Mouse (Mus musculus) heart, embryonic 11.5 days (tissue): ENCODE measurements around the gene Sox30. TPM values are rescaled to one million over a fixed set of nuclear protein-coding genes. Genes with fewer than 3 reads are reported as not detected.

Source experiments
- ATAC-seq: fragments of 200-750 bp; cut with Nextera tagmentation; replicated peaks from 2 replicates; pipeline ENCODE4 v1.8.0; 2017; ENCODE audit warnings: moderate library complexity; ENCODE audit not compliant: insufficient number of reproducible peaks, low FRiP score, low TSS enrichment
- H3K27ac ChIP-seq: fragments of 300-500 bp; sonication (generic); 2 replicates; pipeline ENCODE4 v1.5.1; 2014; ENCODE audit warnings: mild to moderate bottlenecking, low read depth, low read length
- H3K27me3 ChIP-seq: fragments of 300-500 bp; sonication (generic); 2 replicates; pipeline ENCODE4 v1.6.1; 2014; ENCODE audit warnings: mild to moderate bottlenecking, low read length, mixed read lengths; ENCODE audit not compliant: control insufficient read depth, insufficient read depth
- H3K36me3 ChIP-seq: fragments of 300-500 bp; sonication (generic); 2 replicates; pipeline ENCODE4 v1.6.1; 2014; ENCODE audit warnings: mild to moderate bottlenecking, low read length, moderate library complexity, mixed read lengths; ENCODE audit not compliant: control insufficient read depth, insufficient read depth
- H3K4me1 ChIP-seq: fragments of 300-500 bp; sonication (generic); 2 replicates; pipeline ENCODE4 v1.6.1; 2014; ENCODE audit warnings: low read length; ENCODE audit not compliant: control insufficient read depth, insufficient read depth
- H3K4me2 ChIP-seq: fragments of 300-500 bp; sonication (generic); 2 replicates; pipeline ENCODE4 v1.6.1; 2014; ENCODE audit warnings: mild to moderate bottlenecking, moderate library complexity
- H3K4me3 ChIP-seq: fragments of 300-500 bp; sonication (generic); 2 replicates; pipeline ENCODE4 v1.5.1; 2014; ENCODE audit warnings: low read depth, low read length
- H3K9ac ChIP-seq: fragments of 300-500 bp; sonication (generic); 2 replicates; pipeline ENCODE4 v1.6.1; 2014; ENCODE audit warnings: mild to moderate bottlenecking, low read depth, low read length, moderate library complexity
- H3K9me3 ChIP-seq: fragments of 300-500 bp; sonication (generic); replicated peaks from 2 replicates; pipeline ENCODE4 v1.6.1; 2016; ENCODE audit warnings: low read length; ENCODE audit not compliant: control insufficient read depth
- WGBS: fragments of 180-500 bp; shearing (Covaris S2); extraction: QIAGEN DNeasy Blood & Tissue Kit; methylation state at CpG from one replicate; pipeline ENCODE4 v1.1.7; 2014; ENCODE audit not compliant: insufficient replicate concordance; 5-methylcytosine and 5-hydroxymethylcytosine counted together
- polyA plus RNA-seq: library from polyadenylated mRNA; unstranded; fragments of >200 nt; fragmentation: Nextera tagmentation; extraction: Ambion mirVana; gene quantifications from 2 replicates; pipeline ENCODE4 v1.2.1, GENCODE M21; 2014

Sox30 gene
- polyA plus RNA-seq: 0.07 and 0.40 TPM in 2 replicates

DNA sequence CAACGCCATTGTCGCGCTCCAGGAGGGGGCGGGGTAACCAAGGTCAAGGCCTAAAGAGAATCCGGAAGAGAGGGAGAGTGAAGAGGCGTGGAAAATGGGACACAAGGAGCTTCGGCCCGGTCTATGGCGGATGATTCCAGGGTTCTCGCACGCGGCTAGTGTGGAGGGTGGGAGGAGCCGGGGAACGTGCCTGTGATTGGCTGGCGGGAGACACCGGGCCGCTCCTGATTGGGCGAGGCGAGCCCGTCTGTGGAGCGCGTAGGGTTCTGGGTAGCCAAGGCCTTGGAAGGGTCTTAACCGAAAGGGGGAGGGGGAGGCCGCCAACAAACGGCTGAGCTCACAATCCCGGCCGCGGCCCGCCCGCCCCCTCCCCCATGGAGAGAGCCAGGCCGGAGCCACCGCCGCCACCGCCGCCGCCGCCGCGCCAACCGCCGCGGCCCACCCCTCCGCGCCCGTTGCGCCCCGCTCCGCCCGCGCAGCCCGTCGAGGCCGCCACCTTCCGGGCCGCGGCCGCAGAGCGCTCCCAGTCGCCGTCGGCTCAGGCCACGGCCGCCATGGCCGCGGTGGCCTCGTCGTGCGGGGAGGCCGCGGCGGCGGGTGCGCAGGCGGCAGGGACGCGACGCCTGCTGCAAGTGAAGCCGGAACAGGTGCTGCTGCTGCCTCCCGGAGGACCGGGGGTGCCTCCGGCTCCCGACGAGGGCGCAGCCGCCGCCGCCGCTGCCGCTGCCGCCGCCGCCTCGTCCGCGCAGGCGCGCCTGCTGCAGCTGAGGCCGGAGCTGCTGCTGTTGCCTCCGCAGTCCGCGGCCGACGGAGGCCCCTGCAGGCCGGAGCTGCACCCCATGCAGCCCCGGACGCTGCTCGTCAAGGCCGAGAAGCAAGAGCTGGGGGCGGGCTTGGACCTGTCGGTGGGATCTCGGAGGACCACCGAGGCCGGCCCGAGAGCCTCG lies at the start of gene Sox30:
Gene Sox30, plus strand, starts transcription at position 365 of the 947 bp plus-strand sequence.
- Histone ChIP-seq H3K27ac (peak within 1 kb of the TSS; percentile 47), H3K9ac (peak within 1 kb of the TSS; percentile 90), H3K4me1 (no peaks in the 10 kb centered on the region), H3K27me3 (peaks cover 4% of the 10 kb centered on the region; the same call in 1 of the 2 replicates), H3K4me3 (peak within 1 kb of the TSS; percentile 60), H3K4me2 (peak within 1 kb of the TSS; percentile 88), H3K36me3 (no peaks in the 10 kb centered on the region), H3K9me3 (0 out of 2 replicates have a peak, but pooled peaks cover 2% of the 10 kb centered on the region)
- peak; percentile 86 for ATAC-seq
- 9% methylated on average over 78 of the region's 115 CpGs for WGBS

DNA sequence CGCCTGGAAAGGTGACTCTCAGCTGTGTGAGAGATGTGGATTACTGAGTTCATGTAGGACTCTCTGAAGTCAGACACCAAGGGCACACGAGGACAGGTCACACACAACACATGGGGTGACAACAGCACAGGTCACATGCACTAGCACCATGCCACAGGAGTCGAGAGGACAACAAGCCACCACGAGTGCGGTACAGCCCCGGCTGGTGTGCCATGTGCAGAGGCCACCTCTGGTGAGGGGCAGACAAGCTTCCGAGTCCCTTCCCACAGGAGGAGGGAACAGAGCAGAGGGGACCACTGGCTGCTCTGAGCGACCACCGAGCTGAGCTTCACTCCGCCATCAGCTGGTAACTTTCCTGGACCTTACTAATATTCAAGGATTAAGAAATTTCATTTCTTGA lies 47.3 kb upstream of the Sox30 start:
- 84% methylated on average over 10 of the region's 10 CpGs for WGBS
- no peaks in the 10 kb centered on the region for H3K4me1 ChIP-seq
- H3K9me3 ChIP-seq: no peaks in the 10 kb centered on the region
- H3K27me3 ChIP-seq: no peaks in the 10 kb centered on the region
- H3K9ac ChIP-seq: no peak overlapping the region
- no peak overlapping the region for H3K4me3 ChIP-seq
- no peak overlapping the region for H3K27ac ChIP-seq
- peaks cover 2% of the 10 kb centered on the region; the same call in 1 of the 2 replicates for H3K36me3 ChIP-seq
- no peak for ATAC-seq
- no peak overlapping the region for H3K4me2 ChIP-seq

DNA sequence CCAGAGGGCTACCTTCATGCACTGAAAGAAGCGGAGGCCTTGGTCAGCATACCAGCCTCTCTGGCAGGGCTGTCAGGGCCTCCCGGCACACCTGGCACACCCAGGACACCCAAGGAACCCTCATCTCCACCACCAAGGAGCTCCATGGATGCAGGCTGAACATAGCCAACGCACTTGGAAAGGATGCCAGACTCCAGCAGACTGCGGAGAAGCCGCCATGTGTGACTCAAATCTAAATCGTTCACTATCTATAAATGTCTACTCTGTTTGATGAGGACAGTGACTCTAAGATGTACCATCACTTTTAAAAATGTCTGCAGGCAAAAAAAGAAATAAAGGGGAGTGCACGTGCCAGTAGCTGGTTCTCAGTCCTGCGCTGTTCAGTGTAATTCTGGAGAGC lies 42.6 kb upstream of the Sox30 start:
- no peaks in the 10 kb centered on the region for H3K27me3 ChIP-seq
- ATAC-seq: no peak
- H3K27ac ChIP-seq: no peak overlapping the region
- H3K4me2 ChIP-seq: no peak overlapping the region
- peaks cover 2% of the 10 kb centered on the region; the same call in 1 of the 2 replicates for H3K36me3 ChIP-seq
- H3K9me3 ChIP-seq: no peaks in the 10 kb centered on the region
- WGBS: 93% methylated on average over 8 of the region's 8 CpGs
- H3K4me3 ChIP-seq: no peak overlapping the region
- no peak overlapping the region for H3K9ac ChIP-seq
- H3K4me1 ChIP-seq: no peaks in the 10 kb centered on the region

DNA sequence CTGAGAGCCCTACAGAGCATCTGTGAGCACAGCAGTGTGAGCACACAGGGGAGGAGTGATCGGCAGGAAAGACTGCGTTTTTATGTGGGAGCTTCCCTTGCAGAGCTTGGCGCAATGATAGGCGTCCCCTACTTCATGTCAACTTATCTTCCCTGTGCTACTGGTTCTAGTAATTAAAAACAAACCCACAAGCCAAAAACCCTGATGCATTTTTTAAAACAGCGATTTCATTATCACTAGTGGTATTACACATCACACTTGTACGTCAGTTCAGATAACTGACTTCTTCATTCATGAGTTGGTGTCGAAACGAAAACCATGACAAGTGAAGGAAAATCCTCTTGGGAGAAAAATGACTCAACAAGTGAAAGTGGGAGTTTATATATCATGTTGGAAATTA lies 41.2 kb upstream of the Sox30 start:
- 77% methylated on average over 8 of the region's 8 CpGs for WGBS
- Histone ChIP-seq H3K9ac (no peak overlapping the region), H3K36me3 (peaks cover 2% of the 10 kb centered on the region; the same call in 1 of the 2 replicates), H3K9me3 (no peaks in the 10 kb centered on the region), H3K4me1 (peaks cover 12% of the 10 kb centered on the region), H3K27ac (no peak overlapping the region), H3K4me3 (no peak overlapping the region), H3K27me3 (no peaks in the 10 kb centered on the region), H3K4me2 (no peak overlapping the region)
- ATAC-seq: no peak

DNA sequence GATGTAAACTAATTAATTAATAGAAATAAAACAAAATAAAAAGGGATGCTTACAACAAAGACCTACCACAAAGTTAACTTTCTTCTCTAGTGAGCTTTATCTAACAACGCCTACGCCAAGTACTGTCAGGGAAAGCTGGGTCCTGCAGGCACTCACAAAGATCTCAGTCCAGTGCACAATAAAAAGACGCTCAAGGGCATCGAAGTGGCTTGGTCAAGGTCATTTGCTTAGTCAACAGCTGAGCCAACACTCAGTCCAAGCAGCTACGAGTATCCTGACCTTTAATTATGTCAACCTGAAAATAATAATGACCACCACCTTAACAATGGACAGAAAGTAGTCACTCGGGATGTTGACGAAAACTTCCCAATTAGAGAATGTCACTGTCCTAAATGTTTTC lies 37.8 kb upstream of the Sox30 start:
- Histone ChIP-seq H3K4me3 (no peak overlapping the region), H3K4me1 (peaks cover 12% of the 10 kb centered on the region), H3K27me3 (no peaks in the 10 kb centered on the region), H3K36me3 (no peaks in the 10 kb centered on the region), H3K9ac (no peak overlapping the region), H3K27ac (no peak overlapping the region), H3K9me3 (no peaks in the 10 kb centered on the region), H3K4me2 (no peak overlapping the region)
- 90% methylated on average over 7 of the region's 7 CpGs for WGBS
- no peak for ATAC-seq

DNA sequence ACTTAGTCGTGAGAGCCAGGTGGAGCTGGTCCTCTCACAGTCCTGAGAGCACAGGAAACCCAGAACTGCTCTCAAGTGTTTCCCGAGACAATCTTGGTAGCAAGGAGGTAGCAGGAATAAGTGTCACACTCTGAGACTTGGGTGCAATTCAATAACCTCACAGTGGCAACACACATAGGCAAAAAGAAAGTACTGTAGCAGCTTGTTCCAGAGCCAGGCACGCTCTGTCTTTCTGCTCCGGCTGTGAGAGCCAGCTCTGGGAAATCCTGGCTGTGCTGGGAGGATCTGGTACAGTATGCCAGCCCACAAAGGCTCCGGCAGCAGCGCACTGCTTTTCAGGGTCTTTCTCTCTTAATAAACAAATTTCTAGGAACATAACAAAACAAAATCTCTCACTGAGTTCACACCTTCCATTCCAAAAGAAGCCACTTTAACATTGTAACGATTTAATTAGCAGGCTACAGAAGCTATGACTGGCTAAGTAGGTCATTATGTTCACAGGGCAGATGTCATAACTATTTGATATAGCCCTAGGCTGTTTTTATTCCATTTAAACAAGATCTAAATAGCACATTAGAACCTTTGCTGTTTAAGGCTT lies 36.9 kb upstream of the Sox30 start:
- ATAC-seq: no peak
- Histone ChIP-seq H3K9ac (peak overlapping the region; percentile 93), H3K4me3 (peak overlapping the region; percentile 83), H3K27ac (no peak overlapping the region), H3K9me3 (no peaks in the 10 kb centered on the region), H3K4me2 (peak overlapping the region; percentile 93), H3K4me1 (peaks cover 12% of the 10 kb centered on the region), H3K36me3 (no peaks in the 10 kb centered on the region), H3K27me3 (no peaks in the 10 kb centered on the region)
- 69% methylated on average over 7 of the region's 7 CpGs for WGBS

DNA sequence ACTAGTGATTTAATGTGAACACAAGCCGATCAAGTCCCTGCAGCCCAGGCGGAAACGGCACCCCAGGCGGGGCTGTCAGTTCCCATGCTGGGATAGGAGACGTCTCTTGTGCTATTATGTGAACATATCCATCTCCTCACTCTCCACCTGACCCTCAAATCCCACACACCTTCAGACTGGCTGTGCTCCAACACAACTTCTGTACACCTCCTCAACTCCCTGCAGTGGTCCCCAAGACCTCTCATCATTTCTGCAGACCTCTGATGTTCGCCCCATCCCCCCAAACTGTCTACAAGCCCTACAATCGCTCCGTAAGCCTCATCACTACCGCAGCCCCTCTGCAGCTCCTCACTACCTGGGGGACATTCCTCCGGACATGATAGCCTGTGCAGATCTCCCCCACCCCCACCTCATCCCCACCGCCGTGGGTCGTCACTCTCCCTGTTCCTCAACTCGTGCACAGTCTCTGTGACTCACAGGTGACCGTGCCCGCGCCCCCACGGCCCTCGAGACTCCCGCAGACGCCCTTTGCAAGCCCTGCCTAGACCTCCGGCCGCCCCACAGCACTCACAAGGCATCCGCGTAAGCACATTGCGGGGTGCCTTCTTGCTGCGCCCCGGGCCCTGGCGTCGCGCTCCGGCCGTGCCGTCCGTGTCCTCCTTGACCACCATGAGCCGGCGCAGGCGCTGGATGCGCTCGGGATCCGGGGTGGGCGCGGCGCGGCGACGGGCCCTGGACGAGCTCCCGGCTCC lies 36.0 kb upstream of the Sox30 start:
- under 1% methylated on average over 48 of the region's 49 CpGs for WGBS
- no peaks in the 10 kb centered on the region for H3K9me3 ChIP-seq
- peak overlapping the region; percentile 65 for H3K27ac ChIP-seq
- H3K4me3 ChIP-seq: peak overlapping the region; percentile 83
- H3K27me3 ChIP-seq: no peaks in the 10 kb centered on the region
- ATAC-seq: peak; percentile 47
- H3K4me2 ChIP-seq: peak overlapping the region; percentile 93
- H3K36me3 ChIP-seq: no peaks in the 10 kb centered on the region
- peak overlapping the region; percentile 93 for H3K9ac ChIP-seq
- H3K4me1 ChIP-seq: peaks cover 12% of the 10 kb centered on the region

DNA sequence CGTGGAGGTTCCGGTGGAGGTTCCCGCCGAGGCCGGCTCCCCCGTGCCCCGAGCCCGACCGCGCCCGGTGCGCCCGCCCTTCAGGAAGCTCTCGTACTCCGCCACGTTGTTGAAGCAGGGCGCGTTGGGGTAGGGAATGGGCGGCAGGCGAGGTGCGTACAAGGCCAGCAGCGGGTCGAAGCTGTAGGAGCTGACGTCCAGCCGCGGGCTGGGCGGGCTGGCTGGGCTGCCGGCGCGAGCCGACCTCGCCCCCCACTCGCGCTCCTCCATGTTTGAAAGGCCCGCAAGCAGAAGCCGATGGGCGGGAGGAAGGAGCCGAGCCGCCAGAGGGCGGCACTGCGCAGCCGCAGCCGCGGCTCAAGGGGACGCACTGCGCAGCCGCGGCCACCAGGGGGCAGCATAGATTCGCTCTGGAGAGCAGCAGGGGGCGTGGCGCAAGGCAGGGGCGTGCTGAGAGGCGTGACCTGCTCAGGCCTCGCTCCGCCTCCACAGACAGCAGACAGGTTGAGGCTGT lies 35.4 kb upstream of the Sox30 start, which contains the start of gene Lsm11:
Gene Lsm11, minus strand, starts transcription at position 293 of the 514 bp plus-strand sequence.
- H3K27ac ChIP-seq: peak within 1 kb of the TSS; percentile 65
- WGBS: under 1% methylated on average over 55 of the region's 55 CpGs

More for the DNA sequence above, 35.4 kb upstream of the Sox30 start, which contains the start of gene Lsm11:
- Histone ChIP-seq H3K36me3 (no peaks in the 10 kb centered on the region; the same call in 1 of the 2 replicates), H3K27me3 (no peaks in the 10 kb centered on the region), H3K4me2 (peak within 1 kb of the TSS; percentile 93), H3K4me1 (peaks cover 12% of the 10 kb centered on the region), H3K9ac (peak within 1 kb of the TSS; percentile 93), H3K9me3 (no peaks in the 10 kb centered on the region), H3K4me3 (peak within 1 kb of the TSS; percentile 83)
- ATAC-seq: peak; percentile 85
